Mouse (Mus musculus) thymus, adult 2 months (tissue): ENCODE data around the gene Tmem132c.

Experiments used
- CTCF ChIP-seq: fragments of 200-500 bp; IDR thresholded peaks from 2 replicates; pipeline ENCODE4 v1.5.1; 2012; ENCODE audit warnings: mild to moderate bottlenecking, control low read depth, low read length, moderate library complexity, borderline replicate concordance; ENCODE audit not compliant: control insufficient read depth, poor library complexity, insufficient read depth; ENCODE audit errors: extremely low read depth
- POLR2A ChIP-seq: fragments of 200-500 bp; IDR thresholded peaks from 2 replicates; pipeline ENCODE4 v1.6.1; 2012; ENCODE audit warnings: mild to moderate bottlenecking, low read length, control low read depth, moderate library complexity; ENCODE audit not compliant: control insufficient read depth, poor library complexity, insufficient read depth; ENCODE audit errors: extremely low read depth

DNA sequence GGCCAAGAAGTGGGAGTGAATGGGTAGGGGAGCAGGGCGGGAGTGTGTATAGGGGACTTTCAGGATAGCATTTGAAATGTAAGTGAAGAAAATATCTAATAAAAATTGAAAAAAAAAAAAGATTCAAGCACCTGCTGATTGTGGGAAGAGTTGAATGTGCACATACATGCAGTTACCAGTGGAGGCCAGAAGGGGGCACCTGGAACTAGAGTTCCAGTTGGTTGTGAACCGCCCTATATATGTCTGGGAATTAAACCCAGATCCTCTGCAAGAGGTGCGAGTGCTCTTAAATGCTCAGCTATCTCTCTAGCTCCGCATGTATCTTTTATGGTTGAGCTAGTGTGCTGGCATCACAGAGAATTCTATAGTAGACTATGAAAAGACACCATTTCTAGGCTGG lies 42.8 kb upstream of the Tmem132c start:
- TF ChIP-seq CTCF (no peak), POLR2A (no peak)
